In the genomic region with DNA sequence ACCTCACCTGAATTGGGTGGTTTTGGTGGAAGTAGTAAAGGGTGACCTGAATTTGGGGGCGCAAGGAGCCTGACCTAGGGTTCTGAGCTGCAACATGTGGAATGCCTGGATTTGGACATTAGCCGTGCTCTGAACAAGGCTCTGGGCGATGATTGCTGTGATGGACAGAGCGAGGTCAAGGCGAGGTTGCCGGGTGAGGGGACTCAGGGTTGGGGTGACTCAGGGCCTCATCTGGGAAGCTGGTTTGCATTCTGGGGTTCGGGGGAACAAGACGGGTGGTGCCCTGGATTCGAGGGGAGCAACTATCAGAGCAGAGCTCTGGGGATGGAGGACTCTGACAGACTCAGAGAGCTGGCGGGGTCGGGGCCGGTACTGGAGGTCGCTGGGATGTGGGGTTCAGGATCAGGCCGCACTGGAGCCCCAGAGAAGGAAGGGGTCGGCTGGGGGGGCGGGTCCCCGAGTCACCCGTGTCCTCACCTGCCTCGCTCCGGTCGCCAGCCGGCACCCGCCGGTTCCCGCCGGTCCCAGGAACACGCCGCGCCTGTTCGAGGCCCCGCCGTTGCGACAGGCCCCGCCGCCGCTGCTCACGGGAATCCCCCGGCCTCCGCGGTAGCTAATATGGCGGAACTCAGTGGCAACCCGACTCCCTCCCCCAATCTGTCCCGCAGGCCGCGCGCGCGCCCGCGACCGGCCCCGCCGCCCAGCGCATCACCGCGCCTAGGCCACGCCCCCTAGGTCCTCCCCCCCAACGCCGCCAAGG, we compare ENCODE assay signal across 7 mouse cellular contexts. TPM values are rescaled to one million over a fixed set of nuclear protein-coding genes. Genes with fewer than 3 reads are reported as not detected.
A peak's percentile ranks its signal among the peaks of the same experiment; 100 is the strongest.
DNase-seq lines count a peak whose midpoint lies in the region; ATAC-seq and TF ChIP-seq lines count a peak whose summit lies in the region.

A gene (minus strand): TSS at position 724 of the 760 bp plus-strand sequence.

- peaks cover 16% of the 10 kb centered on the region; the same call in 1 of the 2 replicates for H3K4me1 ChIP-seq in spleen, adult 2 months (ENCODE audit: control insufficient read depth, insufficient read depth, insufficient read length)
- peaks cover 34% of the 10 kb centered on the region for H3K4me1 ChIP-seq in embryonic facial prominence, embryonic 10.5 days
- peaks cover 38% of the 10 kb centered on the region for H3K4me1 ChIP-seq in heart, embryonic 12.5 days (replicated peaks)
- peaks cover 12% of the 10 kb centered on the region for H3K4me1 ChIP-seq in midbrain, postnatal 0 days (ENCODE audit: insufficient read depth, low read length)

- TF ChIP-seq POLR2A in spleen, adult 2 months (IDR thresholded peaks at IDR 0.05; ENCODE audit: low read depth, low read length), result peak; percentile 39

- 2% methylated on average over 54 of the region's 59 CpGs for WGBS in spleen, adult 2 months
- WGBS in embryonic facial prominence, embryonic 10.5 days, result 1% methylated on average over 59 of the region's 59 CpGs
- WGBS in heart, embryonic 12.5 days, result under 1% methylated on average over 59 of the region's 59 CpGs
- 1% methylated on average over 48 of the region's 59 CpGs for WGBS in midbrain, postnatal 0 days

- no peaks in the 10 kb centered on the region for H3K9me3 ChIP-seq in embryonic facial prominence, embryonic 10.5 days
- H3K9me3 ChIP-seq in heart, embryonic 12.5 days (replicated peaks), result no peaks in the 10 kb centered on the region
- H3K9me3 ChIP-seq in midbrain, postnatal 0 days (ENCODE audit: low read length), result no peaks in the 10 kb centered on the region

- H3K4me2 ChIP-seq in heart, embryonic 12.5 days, result peak within 1 kb of the TSS; percentile 85
- H3K4me2 ChIP-seq in midbrain, postnatal 0 days (ENCODE audit: low read depth, low read length, poor library complexity, severe bottlenecking), result peak within 1 kb of the TSS; percentile 87

- DNase-seq in spleen, adult 2 months (ENCODE audit: low read depth in 1 of 2, low spot score in 2 of 2), result no peak
- no peak for DNase-seq in spleen, adult 12 weeks (ENCODE audit: low spot score)
- DNase-seq in embryonic facial prominence, embryonic 10.5 days (ENCODE audit: low spot score), result no peak
- DNase-seq in left cerebral cortex, postnatal 10 days (ENCODE audit: extremely low spot score in 1 of 2, low spot score in 2 of 2), result no peak
- DNase-seq in midbrain, postnatal 0 days (ENCODE audit: low spot score), result no peak
- DNase-seq in cerebellum, adult 9-10 months, result no peak

- H3K4me3 ChIP-seq in spleen, adult 2 months (ENCODE audit: extremely low read depth, insufficient read depth, insufficient read length), result peak within 1 kb of the TSS; percentile 85
- peak within 1 kb of the TSS; percentile 91 for H3K4me3 ChIP-seq in embryonic facial prominence, embryonic 10.5 days
- peak within 1 kb of the TSS; percentile 94 for H3K4me3 ChIP-seq in heart, embryonic 12.5 days
- H3K4me3 ChIP-seq in midbrain, postnatal 0 days (ENCODE audit: low read depth, low read length), result peak within 1 kb of the TSS; percentile 79

- ATAC-seq in heart, embryonic 12.5 days (ENCODE audit: insufficient number of reproducible peaks, low FRiP score), result peak; percentile 2; the same call in 1 of the 2 replicates
- ATAC-seq in midbrain, postnatal 0 days (ENCODE audit: low FRiP score), result no peak; the same call in 1 of the 2 replicates

- H3K27ac ChIP-seq in spleen, adult 2 months (ENCODE audit: insufficient read depth, low read length), result peak within 1 kb of the TSS; percentile 83
- peak within 1 kb of the TSS; percentile 97 for H3K27ac ChIP-seq in embryonic facial prominence, embryonic 10.5 days (replicated peaks)
- H3K27ac ChIP-seq in heart, embryonic 12.5 days (ENCODE audit: poor library complexity, severe bottlenecking), result peak within 1 kb of the TSS; percentile 75
- H3K27ac ChIP-seq in midbrain, postnatal 0 days (ENCODE audit: low read depth, low read length), result peak within 1 kb of the TSS; percentile 82

- no peaks in the 10 kb centered on the region for H3K36me3 ChIP-seq in spleen, adult 2 months (ENCODE audit: control insufficient read depth, insufficient read depth, low read length)
- peaks cover 40% of the 10 kb centered on the region for H3K36me3 ChIP-seq in embryonic facial prominence, embryonic 10.5 days (replicated peaks)
- H3K36me3 ChIP-seq in heart, embryonic 12.5 days, result peaks cover 31% of the 10 kb centered on the region
- peaks cover 8% of the 10 kb centered on the region for H3K36me3 ChIP-seq in midbrain, postnatal 0 days (ENCODE audit: insufficient read depth, low read length)

- H3K27me3 ChIP-seq in spleen, adult 2 months (ENCODE audit: control insufficient read depth, insufficient read depth, low read length), result no peaks in the 10 kb centered on the region
- H3K27me3 ChIP-seq in embryonic facial prominence, embryonic 10.5 days (replicated peaks; ENCODE audit: low read depth, poor library complexity, severe bottlenecking), result no peaks in the 10 kb centered on the region
- no peaks in the 10 kb centered on the region for H3K27me3 ChIP-seq in heart, embryonic 12.5 days (replicated peaks)
- no peaks in the 10 kb centered on the region for H3K27me3 ChIP-seq in midbrain, postnatal 0 days (ENCODE audit: insufficient read depth, low read length)

- intact Hi-C loops in left cerebral cortex, postnatal 10 days (cut with DNase I), result no loop called here

- H3K9ac ChIP-seq in heart, embryonic 12.5 days, result peak within 1 kb of the TSS; percentile 97
- H3K9ac ChIP-seq in midbrain, postnatal 0 days (replicated peaks; ENCODE audit: low read length, poor library complexity, severe bottlenecking), result peak within 1 kb of the TSS; percentile 89

- TF ChIP-seq CTCF in spleen, adult 2 months (IDR thresholded peaks at IDR 0.05; ENCODE audit: extremely low read depth, insufficient read depth, insufficient read length, insufficient replicate concordance), result no peak
- TF ChIP-seq CTCF in midbrain, postnatal 0 days (IDR thresholded peaks at IDR 0.05), result no peak

RNA-seq across cellular contexts. Expression of the gene that starts here (rescaled TPM):
- 127 and 128 TPM in 2 replicates for polyA plus RNA-seq in spleen, adult 2 months (2012; rRNA removed)
- polyA plus RNA-seq in embryonic facial prominence, embryonic 10.5 days (2016; fragmentation: Nextera tagmentation; extraction: Ambion mirVana), result 134 and 142 TPM in 2 replicates
- 96.4 and 99.5 TPM in 2 replicates for polyA plus RNA-seq in heart, embryonic 12.5 days (2016; fragmentation: Nextera tagmentation; extraction: Ambion mirVana)
- 10 to 100 TPM; 85.7 to 94.7 TPM for total RNA-seq in left cerebral cortex, postnatal 10 days (2021)
- total RNA-seq in midbrain, postnatal 0 days (2014; rRNA removed), result 92.6 and 98.3 TPM in 2 replicates
- 147 and 149 TPM in 2 replicates for polyA plus RNA-seq in midbrain, postnatal 0 days (2015; fragmentation: Nextera tagmentation; extraction: Ambion mirVana)
